Mouse (Mus musculus): ENCODE data around the gene Styk1. TPM values are rescaled to one million over a fixed set of nuclear protein-coding genes. Genes with fewer than 3 reads are reported as not detected.

Gene Styk1
- polyA plus RNA-seq, 1 experiment from 2014 or later: 0.51 TPM

DNA sequence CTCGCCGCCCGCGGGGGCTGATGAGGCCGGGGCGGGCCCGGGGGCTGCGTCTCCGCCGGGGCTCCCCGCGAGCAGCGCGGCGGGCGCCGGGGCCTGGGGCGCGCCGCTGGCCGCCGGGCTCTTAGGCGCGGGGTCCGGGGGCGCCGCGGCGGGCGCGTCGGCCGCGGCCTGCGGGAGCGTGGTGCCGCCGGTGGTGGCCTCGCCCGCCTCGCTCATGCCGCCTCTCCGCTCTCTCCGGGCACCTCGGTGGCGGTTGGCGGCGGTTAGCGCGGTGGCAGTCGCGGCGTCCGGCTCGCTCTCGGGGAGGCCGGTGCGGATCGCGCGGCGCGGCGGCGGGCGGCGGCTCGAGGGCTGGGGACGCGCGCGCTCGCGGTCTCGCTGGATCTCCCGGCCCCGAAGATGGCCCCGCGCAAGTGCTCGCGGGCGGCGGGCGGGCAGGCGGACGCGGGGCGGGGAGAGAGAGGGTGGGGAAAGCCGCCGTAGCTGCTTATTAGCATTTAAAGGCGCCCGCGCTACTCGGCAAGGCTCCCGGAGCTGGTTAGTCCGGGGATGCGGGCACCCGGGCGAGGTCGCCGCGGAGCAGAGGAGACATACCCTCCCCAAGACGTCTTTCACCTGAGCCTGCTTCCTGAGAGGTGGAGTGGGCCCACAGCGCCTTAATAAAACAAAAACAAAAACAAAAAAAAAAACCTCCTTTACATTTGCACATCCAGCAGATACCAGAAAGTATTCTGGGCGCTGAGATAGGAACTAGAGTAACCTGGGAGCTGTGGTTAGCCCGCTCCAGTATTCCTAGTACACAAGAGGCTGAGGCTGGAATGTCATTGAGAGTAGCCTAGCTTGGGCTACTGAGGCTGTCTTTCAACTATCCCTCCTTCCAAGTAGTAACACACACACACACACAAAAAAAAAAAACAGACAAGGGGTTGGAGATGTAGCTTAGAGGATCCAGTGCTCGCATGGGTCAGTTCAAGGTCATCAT lies 34.9 kb upstream of the Styk1 start, which contains the start of gene Ybx3:
Gene Ybx3, minus strand, starts transcription at position 437 of the 982 bp plus-strand sequence.
- peaks cover 12% of the 10 kb centered on the region; the same call in 1 of the 2 replicates for H3K4me1 ChIP-seq (ENCODE audit: insufficient read depth, low read depth, low read length)
- peak; percentile 95 for DNase-seq (ENCODE audit: low spot score)

DNA sequence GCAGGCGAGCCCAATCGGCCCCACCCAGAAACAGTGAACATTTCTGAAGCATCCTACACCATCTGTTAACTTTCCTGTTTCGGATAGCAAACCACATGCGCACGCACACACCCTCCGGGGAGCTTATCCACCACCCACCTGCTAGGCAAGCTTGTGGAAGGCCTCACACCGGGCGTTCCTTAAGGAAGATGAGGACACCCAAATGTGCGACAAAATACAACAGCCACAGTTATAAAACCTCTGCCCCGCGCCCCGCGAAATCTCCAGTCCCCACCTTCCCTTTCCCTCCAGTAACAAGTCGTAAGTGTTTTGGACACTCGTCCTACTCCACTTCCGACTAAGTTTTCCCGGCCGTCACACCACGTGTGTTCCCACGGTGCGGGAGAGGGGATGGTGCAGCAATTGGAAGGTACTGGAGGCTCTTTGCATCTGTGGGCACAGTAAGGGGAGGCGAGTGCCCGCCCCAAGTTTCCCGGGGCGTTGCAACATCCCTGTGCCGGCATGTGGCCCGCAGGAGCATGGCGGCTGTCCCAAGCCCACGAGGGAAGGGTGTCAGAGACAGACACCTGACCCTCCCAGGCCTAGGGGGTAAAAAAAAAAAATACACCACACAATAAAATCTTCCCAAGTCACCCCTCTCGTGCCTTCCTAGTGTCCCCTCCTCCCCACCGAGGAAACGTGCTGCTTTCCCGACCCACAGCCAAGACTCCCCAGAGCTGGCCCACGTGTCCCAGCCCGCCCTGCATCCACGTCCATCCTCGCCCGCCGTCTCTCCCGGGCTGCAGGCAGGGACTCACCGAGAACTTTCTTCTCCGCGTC lies 34.0 kb upstream of the Styk1 start:
- H3K27ac ChIP-seq (ENCODE audit: low read length): peak overlapping the region; percentile 93
- peak; percentile 71 for ATAC-seq
- no peaks in the 10 kb centered on the region for H3K27me3 ChIP-seq (replicated peaks; ENCODE audit: insufficient read depth, low read length)
- peak overlapping the region; percentile 92 for H3K4me2 ChIP-seq (replicated peaks; ENCODE audit: low read depth, low read length)
- under 1% methylated on average over 41 of the region's 43 CpGs for WGBS
- peaks cover 21% of the 10 kb centered on the region; the same call in 1 of the 2 replicates for H3K4me1 ChIP-seq (ENCODE audit: insufficient read depth, low read depth, low read length)
- peak overlapping the region; percentile 77 for H3K4me3 ChIP-seq (ENCODE audit: low read depth, low read length)
- TF ChIP-seq EP300 (IDR thresholded peaks at IDR 0.05) (no peak), CTCF (IDR thresholded peaks at IDR 0.05) (no peak)
- no peaks in the 10 kb centered on the region for H3K36me3 ChIP-seq (ENCODE audit: insufficient read depth, low read length)
- DNase-seq (ENCODE audit: low spot score): peak; percentile 74
- H3K9ac ChIP-seq (replicated peaks; ENCODE audit: low read depth): peak overlapping the region; percentile 86
- H3K9me3 ChIP-seq (ENCODE audit: low read length): no peaks in the 10 kb centered on the region

More for the DNA sequence above, 34.9 kb upstream of the Styk1 start, which contains the start of gene Ybx3:
- H3K9me3 ChIP-seq (ENCODE audit: low read length): no peaks in the 10 kb centered on the region
- 2% methylated on average over 62 of the region's 107 CpGs for WGBS
- H3K4me2 ChIP-seq (replicated peaks; ENCODE audit: low read depth, low read length): peak within 1 kb of the TSS; percentile 92
- no peaks in the 10 kb centered on the region for H3K36me3 ChIP-seq (ENCODE audit: insufficient read depth, low read length)
- peak within 1 kb of the TSS; percentile 93 for H3K27ac ChIP-seq (ENCODE audit: low read length)
- TF ChIP-seq EP300 (IDR thresholded peaks at IDR 0.05) (no peak), CTCF (IDR thresholded peaks at IDR 0.05) (no peak)
- ATAC-seq: peak; percentile 91
- H3K27me3 ChIP-seq (replicated peaks; ENCODE audit: insufficient read depth, low read length): no peaks in the 10 kb centered on the region
- H3K4me3 ChIP-seq (ENCODE audit: low read depth, low read length): peak within 1 kb of the TSS; percentile 77
- H3K9ac ChIP-seq (replicated peaks; ENCODE audit: low read depth): peak within 1 kb of the TSS; percentile 86

DNA sequence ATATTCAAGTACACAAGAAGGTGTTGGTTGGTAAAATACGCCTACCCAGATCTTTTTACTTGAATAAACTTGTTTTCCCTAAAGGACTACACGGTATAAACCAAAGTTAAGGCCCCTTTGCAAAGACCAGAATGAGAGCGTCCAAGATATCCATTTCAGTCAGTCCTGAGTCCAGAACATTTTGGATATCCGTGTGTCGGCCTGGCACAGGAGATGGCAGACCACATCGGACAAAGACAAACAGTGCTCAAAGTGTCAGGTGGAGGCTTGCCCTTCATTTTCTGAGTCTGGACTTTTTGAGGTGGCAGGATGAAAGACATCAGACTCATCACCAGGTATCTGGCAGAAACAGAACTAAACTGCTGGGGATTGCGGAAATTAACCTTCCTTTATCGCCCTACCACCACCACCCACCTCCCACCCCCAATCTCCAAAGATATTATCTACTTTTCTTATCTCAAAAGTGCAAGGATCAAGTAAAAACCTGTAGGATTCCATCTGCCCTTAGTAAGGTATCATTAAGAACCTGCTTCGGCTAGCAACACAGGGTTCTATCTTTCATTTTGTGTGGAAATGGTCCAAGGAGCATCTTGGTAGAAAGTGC lies 33.1 kb upstream of the Styk1 start:
- H3K4me1 ChIP-seq (ENCODE audit: insufficient read depth, low read depth, low read length): peaks cover 21% of the 10 kb centered on the region; the same call in 1 of the 2 replicates
- no peak for ATAC-seq
- no peak for TF ChIP-seq EP300 (IDR thresholded peaks at IDR 0.05)
- no peak for TF ChIP-seq CTCF (IDR thresholded peaks at IDR 0.05)
- DNase-seq (ENCODE audit: low spot score): no peak
- no peaks in the 10 kb centered on the region for H3K36me3 ChIP-seq (ENCODE audit: insufficient read depth, low read length)
- no peaks in the 10 kb centered on the region for H3K27me3 ChIP-seq (replicated peaks; ENCODE audit: insufficient read depth, low read length)
- peak overlapping the region; percentile 92 for H3K4me2 ChIP-seq (replicated peaks; ENCODE audit: low read depth, low read length)
- H3K9me3 ChIP-seq (ENCODE audit: low read length): no peaks in the 10 kb centered on the region
- H3K27ac ChIP-seq (ENCODE audit: low read length): peak overlapping the region; percentile 93; the same call in 1 of the 2 replicates
- peak overlapping the region; percentile 77 for H3K4me3 ChIP-seq (ENCODE audit: low read depth, low read length)
- peak overlapping the region; percentile 86; the same call in 1 of the 2 replicates for H3K9ac ChIP-seq (replicated peaks; ENCODE audit: low read depth)
- 38% methylated on average over 9 of the region's 9 CpGs for WGBS

DNA sequence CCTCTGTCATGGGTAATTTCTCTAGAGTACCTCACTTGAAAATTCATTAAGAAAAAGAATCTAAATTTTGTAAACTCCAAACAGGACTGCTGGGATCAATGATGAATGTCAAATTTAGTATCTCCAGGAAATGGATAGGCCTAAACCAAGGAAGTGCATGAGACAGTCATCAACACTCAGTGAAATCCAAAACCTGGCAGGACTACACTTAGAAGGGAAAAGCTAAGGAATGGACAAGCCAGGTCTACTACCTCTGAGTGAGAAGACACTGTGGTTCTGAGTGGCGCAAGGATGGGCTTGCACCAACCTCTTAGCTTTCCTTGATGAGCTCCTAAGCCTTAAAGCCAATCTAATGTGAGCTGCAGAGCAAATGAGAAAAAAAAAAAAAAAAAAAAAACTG lies 32.1 kb upstream of the Styk1 start:
- H3K4me3 ChIP-seq (ENCODE audit: low read depth, low read length): no peak overlapping the region
- no peak overlapping the region for H3K27ac ChIP-seq (ENCODE audit: low read length)
- no peak for DNase-seq (ENCODE audit: low spot score)
- ATAC-seq: no peak
- WGBS: 96% methylated on average over 1 of the region's 1 CpGs
- no peak overlapping the region for H3K4me2 ChIP-seq (replicated peaks; ENCODE audit: low read depth, low read length)
- peaks cover 21% of the 10 kb centered on the region; the same call in 1 of the 2 replicates for H3K4me1 ChIP-seq (ENCODE audit: insufficient read depth, low read depth, low read length)
- no peaks in the 10 kb centered on the region for H3K9me3 ChIP-seq (ENCODE audit: low read length)
- H3K36me3 ChIP-seq (ENCODE audit: insufficient read depth, low read length): 0 out of 2 replicates have a peak, but pooled peaks cover under 1% of the 10 kb centered on the region
- H3K9ac ChIP-seq (replicated peaks; ENCODE audit: low read depth): no peak overlapping the region
- no peaks in the 10 kb centered on the region for H3K27me3 ChIP-seq (replicated peaks; ENCODE audit: insufficient read depth, low read length)
- TF ChIP-seq EP300 (IDR thresholded peaks at IDR 0.05) (no peak), CTCF (IDR thresholded peaks at IDR 0.05) (no peak)

DNA sequence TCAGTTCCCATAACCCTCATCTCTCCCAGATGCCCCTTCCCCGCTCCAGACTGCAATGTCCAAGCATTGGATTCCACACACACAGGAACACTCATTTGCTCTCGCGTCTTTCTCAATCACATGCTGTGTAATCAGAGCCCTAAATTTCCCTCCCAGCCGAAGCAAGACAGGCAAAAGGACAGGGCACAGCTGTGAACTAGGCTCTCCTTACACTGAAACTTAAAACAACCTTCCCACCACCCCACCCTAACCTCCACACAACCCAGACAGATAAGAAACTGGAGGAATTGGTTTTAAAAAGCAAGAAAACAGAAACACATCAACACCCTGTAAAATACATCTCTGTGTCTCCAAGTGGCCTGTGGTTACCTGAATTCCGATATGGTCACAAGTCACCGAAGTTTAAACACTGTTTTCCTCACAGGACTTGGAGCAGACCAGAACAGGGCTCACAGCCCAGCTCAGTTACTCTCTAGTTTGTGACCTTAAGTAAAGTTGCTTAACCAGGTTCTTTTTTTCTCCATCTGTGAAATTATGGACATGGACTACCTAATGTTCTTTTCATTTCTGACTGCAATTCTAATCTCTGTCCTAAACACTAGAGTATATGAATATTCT lies 30.4 kb upstream of the Styk1 start:
- Histone ChIP-seq H3K4me3 (ENCODE audit: low read depth, low read length) (no peak overlapping the region), H3K9ac (replicated peaks; ENCODE audit: low read depth) (no peak overlapping the region), H3K4me1 (ENCODE audit: insufficient read depth, low read depth, low read length) (peaks cover 21% of the 10 kb centered on the region; the same call in 1 of the 2 replicates), H3K4me2 (replicated peaks; ENCODE audit: low read depth, low read length) (0 out of 2 replicates have a peak overlapping the region, but pooled peaks have one; percentile 1), H3K27me3 (replicated peaks; ENCODE audit: insufficient read depth, low read length) (no peaks in the 10 kb centered on the region), H3K36me3 (ENCODE audit: insufficient read depth, low read length) (peaks cover 14% of the 10 kb centered on the region; the same call in 1 of the 2 replicates), H3K9me3 (ENCODE audit: low read length) (no peaks in the 10 kb centered on the region), H3K27ac (ENCODE audit: low read length) (peak overlapping the region; percentile 76; the same call in 1 of the 2 replicates)
- peak; percentile 49 for DNase-seq (ENCODE audit: low spot score)
- TF ChIP-seq EP300 (IDR thresholded peaks at IDR 0.05) (no peak), CTCF (IDR thresholded peaks at IDR 0.05) (no peak)
- no peak for ATAC-seq
- WGBS: 42% methylated on average over 6 of the region's 6 CpGs

Measured in lung, postnatal 0 days (tissue).